Mouse (Mus musculus): ENCODE data around the gene Prcc. TPM values are rescaled to one million over a fixed set of nuclear protein-coding genes. Genes with fewer than 3 reads are reported as not detected.
A peak's percentile ranks its signal among the peaks of the same experiment; 100 is the strongest.

Gene Prcc
- polyA plus RNA-seq, 2 experiments = 15.8 to 48.5 TPM

- 68% methylated on average over 8 of the region's 8 CpGs for WGBS
- Histone ChIP-seq H3K4me1 (ENCODE audit: control insufficient read depth, insufficient read depth, low read length) (no peaks in the 10 kb centered on the region), H3K9me3 (ENCODE audit: control insufficient read depth, low read length) (no peaks in the 10 kb centered on the region), H3K27ac (replicated peaks; ENCODE audit: low read depth, low read length) (no peak overlapping the region), H3K4me3 (replicated peaks; ENCODE audit: low read length) (no peak overlapping the region), H3K36me3 (ENCODE audit: control insufficient read depth, insufficient read depth, low read length) (peaks cover 64% of the 10 kb centered on the region), H3K9ac (ENCODE audit: low read depth, low read length, severe bottlenecking) (no peak overlapping the region), H3K4me2 (replicated peaks; ENCODE audit: low read depth, low read length, severe bottlenecking) (no peak overlapping the region), H3K27me3 (ENCODE audit: control insufficient read depth, insufficient read depth, low read length) (no peaks in the 10 kb centered on the region)
- ATAC-seq (ENCODE audit: low FRiP score, low read depth) (no peak), DNase-seq (ENCODE audit: low spot score) (no peak)
- no peak for TF ChIP-seq POLR2A (IDR thresholded peaks at IDR 0.05; ENCODE audit: borderline replicate concordance, extremely low read depth, insufficient read depth, insufficient read length)
Observed at GRCm38 (mm10) chr3:87857666-87858065, 27.7 kb downstream of the Prcc start.

- Histone ChIP-seq H3K36me3 (ENCODE audit: control insufficient read depth, insufficient read depth, low read length) (peaks cover 48% of the 10 kb centered on the region), H3K27me3 (ENCODE audit: control insufficient read depth, insufficient read depth, low read length) (no peaks in the 10 kb centered on the region), H3K4me1 (ENCODE audit: control insufficient read depth, insufficient read depth, low read length) (no peaks in the 10 kb centered on the region), H3K9me3 (ENCODE audit: control insufficient read depth, low read length) (no peaks in the 10 kb centered on the region), H3K27ac (replicated peaks; ENCODE audit: low read depth, low read length) (no peak overlapping the region), H3K4me3 (replicated peaks; ENCODE audit: low read length) (no peak overlapping the region), H3K4me2 (replicated peaks; ENCODE audit: low read depth, low read length, severe bottlenecking) (no peak overlapping the region), H3K9ac (ENCODE audit: low read depth, low read length, severe bottlenecking) (no peak overlapping the region)
- ATAC-seq (ENCODE audit: low FRiP score, low read depth) (no peak), DNase-seq (ENCODE audit: low spot score) (no peak)
- 84% methylated on average over 8 of the region's 8 CpGs for WGBS
- no peak for TF ChIP-seq POLR2A (IDR thresholded peaks at IDR 0.05; ENCODE audit: borderline replicate concordance, extremely low read depth, insufficient read depth, insufficient read length)
Observed at GRCm38 (mm10) chr3:87855936-87856335, 29.5 kb downstream of the Prcc start.

DNA sequence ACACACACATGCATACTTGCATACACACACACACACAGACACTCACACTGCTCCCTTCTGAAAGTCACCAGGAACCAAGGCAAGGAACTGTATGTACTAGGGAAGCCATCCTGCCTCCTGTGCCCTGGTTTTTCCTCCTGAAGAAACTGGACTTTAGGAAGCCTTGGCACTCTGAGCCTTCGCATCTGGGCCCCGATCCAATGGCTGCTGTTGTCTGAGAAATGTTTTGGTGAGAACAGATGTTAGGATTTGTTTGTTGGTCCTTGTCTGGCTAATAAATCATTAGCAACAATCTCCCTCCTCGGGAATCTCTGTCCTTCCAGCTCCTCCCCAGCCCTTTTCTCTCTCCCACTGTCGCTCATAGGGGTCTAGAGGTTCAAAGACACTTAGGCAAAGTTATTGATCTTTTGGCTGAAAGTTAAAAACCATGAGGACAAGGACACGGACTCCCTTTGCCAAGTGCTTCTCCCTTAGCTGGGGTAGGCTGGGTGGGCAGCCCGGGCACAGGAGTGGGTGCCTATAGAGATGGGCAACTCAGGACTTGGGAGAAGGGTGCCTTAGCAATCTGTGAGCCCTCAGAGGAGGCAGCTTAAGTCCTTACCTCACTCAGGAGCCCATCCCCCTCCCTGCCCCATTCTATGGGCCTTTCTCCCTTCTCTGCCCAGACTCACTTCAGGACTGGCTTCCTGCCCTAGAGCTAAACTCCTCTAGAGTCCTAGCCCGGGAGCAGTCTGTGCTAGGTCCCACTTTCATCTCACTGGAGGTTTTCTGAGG, 30.4 kb downstream of the Prcc start:
- no peak for DNase-seq (ENCODE audit: low spot score)
- Histone ChIP-seq H3K4me2 (replicated peaks; ENCODE audit: low read depth, low read length, severe bottlenecking) (no peak overlapping the region), H3K4me3 (replicated peaks; ENCODE audit: low read length) (no peak overlapping the region), H3K27ac (replicated peaks; ENCODE audit: low read depth, low read length) (peak overlapping the region; percentile 22; the same call in 1 of the 2 replicates), H3K9me3 (ENCODE audit: control insufficient read depth, low read length) (no peaks in the 10 kb centered on the region), H3K9ac (ENCODE audit: low read depth, low read length, severe bottlenecking) (no peak overlapping the region), H3K36me3 (ENCODE audit: control insufficient read depth, insufficient read depth, low read length) (peaks cover 39% of the 10 kb centered on the region), H3K27me3 (ENCODE audit: control insufficient read depth, insufficient read depth, low read length) (no peaks in the 10 kb centered on the region), H3K4me1 (ENCODE audit: control insufficient read depth, insufficient read depth, low read length) (no peaks in the 10 kb centered on the region)
- 44% methylated on average over 7 of the region's 7 CpGs for WGBS
- no peak for ATAC-seq (ENCODE audit: low FRiP score, low read depth)
- TF ChIP-seq POLR2A (IDR thresholded peaks at IDR 0.05; ENCODE audit: borderline replicate concordance, extremely low read depth, insufficient read depth, insufficient read length) = no peak

DNA sequence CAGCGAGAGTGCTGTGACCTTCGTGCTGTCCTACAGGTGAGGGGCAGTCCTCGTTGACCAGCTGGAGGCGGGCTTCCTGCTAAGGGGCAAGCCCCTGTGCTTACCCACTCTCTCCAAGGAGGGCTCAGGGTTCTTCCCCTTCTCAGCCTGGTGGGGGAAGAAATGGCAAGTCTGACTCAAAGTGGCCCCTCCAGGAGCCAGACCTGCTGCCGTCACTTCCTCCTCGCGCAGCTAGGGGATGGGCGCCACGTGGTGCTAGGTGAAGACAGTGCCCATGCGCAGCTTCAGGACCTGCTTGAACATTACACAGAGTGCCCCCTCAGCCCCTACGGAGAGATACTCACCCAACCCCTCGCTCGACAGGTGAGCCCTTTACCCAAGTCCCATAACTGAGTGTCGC, 36.3 kb downstream of the Prcc start:
- no peaks in the 10 kb centered on the region for H3K36me3 ChIP-seq (ENCODE audit: control insufficient read depth, insufficient read depth, low read length)
- ATAC-seq (ENCODE audit: low FRiP score, low read depth) = no peak
- no peak overlapping the region for H3K9ac ChIP-seq (ENCODE audit: low read depth, low read length, severe bottlenecking)
- no peak overlapping the region for H3K4me3 ChIP-seq (replicated peaks; ENCODE audit: low read length)
- no peaks in the 10 kb centered on the region for H3K4me1 ChIP-seq (ENCODE audit: control insufficient read depth, insufficient read depth, low read length)
- H3K9me3 ChIP-seq (ENCODE audit: control insufficient read depth, low read length) = no peaks in the 10 kb centered on the region
- H3K27ac ChIP-seq (replicated peaks; ENCODE audit: low read depth, low read length) = no peak overlapping the region
- H3K4me2 ChIP-seq (replicated peaks; ENCODE audit: low read depth, low read length, severe bottlenecking) = no peak overlapping the region
- H3K27me3 ChIP-seq (ENCODE audit: control insufficient read depth, insufficient read depth, low read length) = no peaks in the 10 kb centered on the region
- no peak for TF ChIP-seq POLR2A (IDR thresholded peaks at IDR 0.05; ENCODE audit: borderline replicate concordance, extremely low read depth, insufficient read depth, insufficient read length)
- WGBS = 79% methylated on average over 14 of the region's 14 CpGs
- no peak for DNase-seq (ENCODE audit: low spot score)

DNA sequence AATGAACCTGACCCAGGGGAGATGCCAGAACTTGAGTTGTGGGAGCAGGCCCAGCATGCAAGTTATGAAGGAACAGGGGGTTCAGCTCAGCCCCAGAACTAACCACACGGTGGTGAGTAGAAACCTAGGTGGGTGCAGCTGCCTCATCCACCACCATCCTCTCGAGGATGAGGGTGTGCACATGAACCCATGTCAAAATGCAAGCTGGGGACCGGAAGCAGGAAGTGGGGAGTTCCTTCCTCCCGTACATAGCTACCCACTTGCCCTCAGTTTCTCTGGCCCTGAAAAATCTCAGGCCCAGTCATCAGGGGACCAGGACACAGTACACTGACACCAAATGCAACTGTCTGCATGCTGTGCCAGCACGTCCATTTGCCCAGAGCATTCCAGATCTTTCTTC, 37.7 kb downstream of the Prcc start:
- Histone ChIP-seq H3K27me3 (ENCODE audit: control insufficient read depth, insufficient read depth, low read length) (no peaks in the 10 kb centered on the region), H3K9me3 (ENCODE audit: control insufficient read depth, low read length) (no peaks in the 10 kb centered on the region), H3K36me3 (ENCODE audit: control insufficient read depth, insufficient read depth, low read length) (no peaks in the 10 kb centered on the region), H3K4me2 (replicated peaks; ENCODE audit: low read depth, low read length, severe bottlenecking) (no peak overlapping the region), H3K27ac (replicated peaks; ENCODE audit: low read depth, low read length) (no peak overlapping the region), H3K4me1 (ENCODE audit: control insufficient read depth, insufficient read depth, low read length) (no peaks in the 10 kb centered on the region), H3K4me3 (replicated peaks; ENCODE audit: low read length) (no peak overlapping the region), H3K9ac (ENCODE audit: low read depth, low read length, severe bottlenecking) (no peak overlapping the region)
- DNase-seq (ENCODE audit: low spot score) = no peak
- ATAC-seq (ENCODE audit: low FRiP score, low read depth) = no peak
- WGBS = 76% methylated on average over 5 of the region's 5 CpGs
- TF ChIP-seq POLR2A (IDR thresholded peaks at IDR 0.05; ENCODE audit: borderline replicate concordance, extremely low read depth, insufficient read depth, insufficient read length) = no peak

Measured in limb, embryonic 14.5 days (tissue).